Mouse (Mus musculus) adrenal gland (tissue): ENCODE measurements around the gene Dyrk3.

Source experiments
- intact Hi-C: fragments of 180-260 bp; cut with DNase I; formaldehyde crosslinking; loops from one replicate; pipeline ENCODE4 v1.15.1; 2025

The Dyrk3 gene

GRCm38 (mm10) chr1:131085957-131086739 is 52.0 kb downstream of the Dyrk3 start:
- intact Hi-C loops: no loop called here

- intact Hi-C loops: no loop called here
Measured at GRCm38 (mm10) chr1:131085272-131085671, 52.9 kb downstream of the Dyrk3 start.

- intact Hi-C loops: no loop called here
Measured at GRCm38 (mm10) chr1:131084289-131084688, 53.9 kb downstream of the Dyrk3 start.

DNA sequence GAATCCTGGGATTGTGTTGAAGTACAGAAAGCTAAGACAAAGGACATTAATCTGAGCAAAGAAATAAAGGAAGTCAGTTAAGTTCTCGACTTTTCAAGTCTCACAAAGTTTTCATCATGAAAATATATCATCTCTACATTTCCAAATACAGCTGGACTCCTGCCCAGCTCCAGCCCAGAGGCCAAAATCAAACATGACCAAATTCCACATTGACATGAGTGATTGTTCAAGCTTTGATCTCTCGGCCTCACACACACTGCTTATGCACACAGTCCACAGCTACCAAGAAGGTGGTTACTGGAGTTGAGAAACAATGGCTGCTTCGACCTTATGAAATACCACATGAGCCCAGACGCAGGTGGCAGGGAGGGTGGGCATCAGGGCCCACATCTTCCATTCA is 54.5 kb downstream of the Dyrk3 start:
- intact Hi-C loops: no loop called here

- intact Hi-C loops: no loop called here
Measured at GRCm38 (mm10) chr1:131083122-131083521, 55.0 kb downstream of the Dyrk3 start.

DNA sequence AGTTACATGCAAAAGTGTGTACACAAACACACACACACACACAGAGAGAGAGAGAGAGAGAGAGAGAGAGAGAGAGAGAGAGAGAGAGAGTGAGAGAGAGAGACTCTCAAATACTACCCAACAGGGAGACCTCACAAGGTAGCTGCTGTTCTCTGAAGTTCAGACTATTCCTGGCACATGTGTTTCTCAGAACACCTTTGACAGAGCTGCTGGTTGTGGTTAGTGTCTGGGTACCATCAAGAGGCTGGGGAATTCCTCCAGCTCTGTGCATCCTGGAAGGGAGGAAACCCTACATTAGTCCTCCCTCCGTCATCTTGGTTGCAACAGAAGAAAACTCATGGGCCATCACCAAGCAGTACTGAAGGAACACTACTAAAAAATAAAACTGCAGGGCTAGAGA is 57.5 kb downstream of the Dyrk3 start:
- intact Hi-C loops: no loop called here

DNA sequence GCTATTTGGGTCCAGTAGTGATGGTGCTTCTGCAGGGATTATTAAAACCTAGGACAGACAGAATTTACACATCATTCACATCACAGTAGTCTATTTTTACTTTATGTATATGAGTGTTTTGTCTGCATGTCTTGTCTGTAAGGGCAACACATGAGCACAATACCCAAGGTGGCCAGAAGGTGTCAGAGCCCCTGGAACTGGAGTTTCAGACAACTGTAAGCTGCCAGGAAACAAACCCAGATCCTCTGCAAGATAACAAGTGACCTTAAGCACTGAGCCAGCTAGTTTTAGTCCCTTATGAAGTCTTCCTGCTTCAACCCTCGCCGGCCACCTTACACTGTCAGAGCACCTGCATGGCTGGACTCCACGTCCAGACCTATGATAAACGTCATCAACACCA is 58.4 kb downstream of the Dyrk3 start:
- intact Hi-C loops: no loop called here

DNA sequence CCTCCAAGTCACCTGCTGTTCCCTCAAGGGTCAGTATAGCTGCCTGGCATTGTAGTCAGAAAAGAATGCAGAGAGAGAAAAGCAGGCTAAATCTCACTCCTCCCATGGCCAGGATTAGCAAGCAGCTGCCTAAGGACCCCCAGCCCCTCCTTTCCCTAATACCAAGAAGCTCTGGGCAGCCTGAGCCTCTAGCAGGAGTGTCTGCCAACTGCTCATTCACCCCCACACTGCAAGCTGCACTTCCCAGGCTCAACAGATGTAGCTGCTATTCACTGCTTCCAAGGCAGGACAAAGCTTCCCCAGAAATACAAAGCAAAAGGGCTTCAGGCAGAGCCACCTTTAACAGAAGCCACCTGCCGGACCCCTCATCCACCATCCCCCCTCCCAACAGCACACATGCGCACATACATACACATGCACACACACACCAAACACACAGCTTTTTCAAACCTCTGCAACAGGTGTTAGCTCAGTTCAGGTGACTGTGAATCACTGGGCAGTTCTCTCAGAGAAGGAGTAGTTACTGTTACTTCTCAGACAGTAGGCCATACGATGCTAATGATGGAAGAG is 59.3 kb downstream of the Dyrk3 start:
- intact Hi-C loops: no loop called here
